Mouse (Mus musculus) liver, postnatal 0 days (tissue): Measurements from ENCODE around the gene Ergic2.

Experiments
- CTCF ChIP-seq: sonication (generic); IDR thresholded peaks from 2 replicates; pipeline ENCODE4 v1.5.1; 2016; ENCODE audit warnings: antibody characterized with exemption, low read depth
- EP300 ChIP-seq: IDR thresholded peaks from 2 replicates; pipeline ENCODE4 v1.6.1; 2016; ENCODE audit warnings: antibody characterized with exemption, low read depth, mild to moderate bottlenecking

DNA sequence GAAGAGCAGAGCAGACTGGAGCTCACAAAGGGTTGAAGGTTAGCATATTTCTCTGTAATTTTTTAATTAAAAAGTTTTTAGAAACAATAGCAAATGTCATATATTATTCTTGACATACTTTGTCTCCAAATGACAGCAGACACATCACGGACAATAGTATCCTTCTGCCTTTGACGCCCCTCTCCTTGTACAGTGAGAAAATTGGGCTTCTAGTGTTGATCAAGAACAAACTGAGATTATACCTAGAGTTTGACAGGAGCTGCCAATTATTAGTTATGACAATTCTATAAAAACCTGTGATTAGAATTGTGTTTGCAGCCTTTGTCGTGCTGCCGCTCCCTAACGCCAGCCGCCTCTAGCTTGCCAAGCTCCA lies 48.5 kb upstream of the Ergic2 start:
- TF ChIP-seq EP300: no peak
- no peak for TF ChIP-seq CTCF
